Mouse (Mus musculus): Measurements from ENCODE around the gene Spop. TPM values are rescaled to one million over a fixed set of nuclear protein-coding genes. Genes with fewer than 3 reads are reported as not detected.

Gene Spop
- polyA plus RNA-seq, 1 experiment = 31.4 TPM

DNA sequence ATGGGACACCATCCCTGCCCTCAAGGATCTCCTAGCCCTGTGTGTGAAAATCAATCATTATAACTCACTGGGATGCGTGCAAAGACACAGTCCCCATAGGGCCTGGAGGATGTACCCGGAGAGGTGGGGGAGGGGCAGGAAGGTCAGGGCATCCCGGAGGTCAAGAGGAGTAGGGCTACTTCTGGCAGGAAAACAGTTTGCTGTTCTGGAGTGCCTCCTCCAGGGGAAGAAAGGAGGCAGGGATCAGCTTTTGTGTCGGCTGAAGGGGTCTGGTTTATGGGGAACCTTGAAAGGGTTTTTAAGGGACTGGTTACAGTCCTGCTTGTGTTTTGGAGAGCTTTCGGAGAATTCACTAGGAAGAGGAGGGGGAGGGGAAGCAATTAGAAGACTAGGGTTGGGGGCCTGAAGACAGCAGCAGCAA lies 102.6 kb downstream of the Spop start:
- H3K4me1 ChIP-seq (ENCODE audit: control insufficient read depth, insufficient read depth, insufficient read length) = peaks cover 13% of the 10 kb centered on the region
- no peak overlapping the region for H3K27ac ChIP-seq (ENCODE audit: insufficient read depth, low read length)
- H3K27me3 ChIP-seq (ENCODE audit: control insufficient read depth, insufficient read depth, low read length) = peaks cover 22% of the 10 kb centered on the region
- WGBS = 35% methylated on average over 5 of the region's 5 CpGs
- H3K36me3 ChIP-seq (ENCODE audit: control insufficient read depth, insufficient read depth, low read length) = no peaks in the 10 kb centered on the region
- TF ChIP-seq CTCF (IDR thresholded peaks at IDR 0.05; ENCODE audit: extremely low read depth, insufficient read depth, insufficient read length, insufficient replicate concordance) = no peak
- no peak for TF ChIP-seq POLR2A (IDR thresholded peaks at IDR 0.05; ENCODE audit: low read depth, low read length)
- DNase-seq (ENCODE audit: low read depth in 1 of 2, low spot score in 2 of 2) = no peak
- H3K4me3 ChIP-seq (ENCODE audit: extremely low read depth, insufficient read depth, insufficient read length) = no peak overlapping the region

- peaks cover 15% of the 10 kb centered on the region for H3K4me1 ChIP-seq (ENCODE audit: control insufficient read depth, insufficient read depth, insufficient read length)
- DNase-seq (ENCODE audit: low read depth in 1 of 2, low spot score in 2 of 2) = no peak
- 73% methylated on average over 6 of the region's 6 CpGs for WGBS
- H3K4me3 ChIP-seq (ENCODE audit: extremely low read depth, insufficient read depth, insufficient read length) = no peak overlapping the region
- no peak overlapping the region for H3K27ac ChIP-seq (ENCODE audit: insufficient read depth, low read length)
- TF ChIP-seq POLR2A (IDR thresholded peaks at IDR 0.05; ENCODE audit: low read depth, low read length) (no peak), CTCF (IDR thresholded peaks at IDR 0.05; ENCODE audit: extremely low read depth, insufficient read depth, insufficient read length, insufficient replicate concordance) (no peak)
- H3K36me3 ChIP-seq (ENCODE audit: control insufficient read depth, insufficient read depth, low read length) = no peaks in the 10 kb centered on the region
- peaks cover 21% of the 10 kb centered on the region for H3K27me3 ChIP-seq (ENCODE audit: control insufficient read depth, insufficient read depth, low read length)
Observed at GRCm38 (mm10) chr11:95517162-95517561, 103.3 kb downstream of the Spop start.

- DNase-seq (ENCODE audit: low read depth in 1 of 2, low spot score in 2 of 2) = no peak
- TF ChIP-seq POLR2A (IDR thresholded peaks at IDR 0.05; ENCODE audit: low read depth, low read length) (no peak), CTCF (IDR thresholded peaks at IDR 0.05; ENCODE audit: extremely low read depth, insufficient read depth, insufficient read length, insufficient replicate concordance) (no peak)
- Histone ChIP-seq H3K4me1 (ENCODE audit: control insufficient read depth, insufficient read depth, insufficient read length) (peaks cover 7% of the 10 kb centered on the region; the same call in 1 of the 2 replicates), H3K27ac (ENCODE audit: insufficient read depth, low read length) (no peak overlapping the region), H3K27me3 (ENCODE audit: control insufficient read depth, insufficient read depth, low read length) (peaks cover 9% of the 10 kb centered on the region), H3K4me3 (ENCODE audit: extremely low read depth, insufficient read depth, insufficient read length) (no peak overlapping the region), H3K36me3 (ENCODE audit: control insufficient read depth, insufficient read depth, low read length) (no peaks in the 10 kb centered on the region)
- 85% methylated on average over 10 of the region's 10 CpGs for WGBS
Observed at GRCm38 (mm10) chr11:95519299-95519698, 105.4 kb downstream of the Spop start.

DNA sequence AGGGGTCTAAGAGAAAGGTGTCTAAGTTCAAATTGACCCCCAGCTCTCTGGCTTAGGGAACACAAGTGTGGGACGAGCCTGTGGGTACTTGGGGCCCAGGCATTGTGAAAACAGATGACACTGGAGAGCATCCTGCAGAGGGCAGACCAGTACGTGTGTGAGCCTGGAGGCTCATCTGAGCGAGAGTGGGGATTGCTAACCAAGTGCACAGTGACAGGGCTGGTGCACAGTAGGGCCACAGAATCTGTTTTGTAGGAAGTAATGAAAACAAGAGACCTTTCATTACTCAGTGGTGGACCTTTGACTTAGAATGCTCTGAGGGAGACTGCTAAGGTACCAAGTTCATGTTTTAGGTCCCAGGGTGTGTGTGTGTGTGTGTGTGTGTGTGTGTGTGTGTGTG lies 106.1 kb downstream of the Spop start:
- 0 out of 2 replicates have a peak, but pooled peaks cover 4% of the 10 kb centered on the region for H3K4me1 ChIP-seq (ENCODE audit: control insufficient read depth, insufficient read depth, insufficient read length)
- H3K36me3 ChIP-seq (ENCODE audit: control insufficient read depth, insufficient read depth, low read length) = no peaks in the 10 kb centered on the region
- H3K4me3 ChIP-seq (ENCODE audit: extremely low read depth, insufficient read depth, insufficient read length) = no peak overlapping the region
- TF ChIP-seq CTCF (IDR thresholded peaks at IDR 0.05; ENCODE audit: extremely low read depth, insufficient read depth, insufficient read length, insufficient replicate concordance) (no peak), POLR2A (IDR thresholded peaks at IDR 0.05; ENCODE audit: low read depth, low read length) (no peak)
- H3K27me3 ChIP-seq (ENCODE audit: control insufficient read depth, insufficient read depth, low read length) = peaks cover 5% of the 10 kb centered on the region
- no peak overlapping the region for H3K27ac ChIP-seq (ENCODE audit: insufficient read depth, low read length)
- WGBS = 60% methylated on average over 3 of the region's 3 CpGs
- no peak for DNase-seq (ENCODE audit: low read depth in 1 of 2, low spot score in 2 of 2)

GRCm38 (mm10) chr11:95520456-95521072 lies 106.7 kb downstream of the Spop start:
- WGBS = 5% methylated on average over 27 of the region's 27 CpGs
- Histone ChIP-seq H3K36me3 (ENCODE audit: control insufficient read depth, insufficient read depth, low read length) (no peaks in the 10 kb centered on the region), H3K4me1 (ENCODE audit: control insufficient read depth, insufficient read depth, insufficient read length) (0 out of 2 replicates have a peak, but pooled peaks cover 4% of the 10 kb centered on the region), H3K4me3 (ENCODE audit: extremely low read depth, insufficient read depth, insufficient read length) (peak overlapping the region; percentile 15; the same call in 1 of the 2 replicates), H3K27me3 (ENCODE audit: control insufficient read depth, insufficient read depth, low read length) (peaks cover 2% of the 10 kb centered on the region; the same call in 1 of the 2 replicates), H3K27ac (ENCODE audit: insufficient read depth, low read length) (no peak overlapping the region)
- peak; percentile 66 to 79 for DNase-seq (ENCODE audit: low read depth in 1 of 2, low spot score in 2 of 2)
- TF ChIP-seq POLR2A (IDR thresholded peaks at IDR 0.05; ENCODE audit: low read depth, low read length) (no peak), CTCF (IDR thresholded peaks at IDR 0.05; ENCODE audit: extremely low read depth, insufficient read depth, insufficient read length, insufficient replicate concordance) (peak; percentile 98)

GRCm38 (mm10) chr11:95521563-95521962 lies 107.7 kb downstream of the Spop start:
- Histone ChIP-seq H3K27me3 (ENCODE audit: control insufficient read depth, insufficient read depth, low read length) (no peaks in the 10 kb centered on the region), H3K4me1 (ENCODE audit: control insufficient read depth, insufficient read depth, insufficient read length) (0 out of 2 replicates have a peak, but pooled peaks cover 4% of the 10 kb centered on the region), H3K36me3 (ENCODE audit: control insufficient read depth, insufficient read depth, low read length) (no peaks in the 10 kb centered on the region), H3K4me3 (ENCODE audit: extremely low read depth, insufficient read depth, insufficient read length) (no peak overlapping the region), H3K27ac (ENCODE audit: insufficient read depth, low read length) (no peak overlapping the region)
- WGBS = 2% methylated on average over 13 of the region's 13 CpGs
- TF ChIP-seq CTCF (IDR thresholded peaks at IDR 0.05; ENCODE audit: extremely low read depth, insufficient read depth, insufficient read length, insufficient replicate concordance) (peak; percentile 84), POLR2A (IDR thresholded peaks at IDR 0.05; ENCODE audit: low read depth, low read length) (no peak)
- DNase-seq (ENCODE audit: low read depth in 1 of 2, low spot score in 2 of 2) = peak; percentile 35 to 54

DNA sequence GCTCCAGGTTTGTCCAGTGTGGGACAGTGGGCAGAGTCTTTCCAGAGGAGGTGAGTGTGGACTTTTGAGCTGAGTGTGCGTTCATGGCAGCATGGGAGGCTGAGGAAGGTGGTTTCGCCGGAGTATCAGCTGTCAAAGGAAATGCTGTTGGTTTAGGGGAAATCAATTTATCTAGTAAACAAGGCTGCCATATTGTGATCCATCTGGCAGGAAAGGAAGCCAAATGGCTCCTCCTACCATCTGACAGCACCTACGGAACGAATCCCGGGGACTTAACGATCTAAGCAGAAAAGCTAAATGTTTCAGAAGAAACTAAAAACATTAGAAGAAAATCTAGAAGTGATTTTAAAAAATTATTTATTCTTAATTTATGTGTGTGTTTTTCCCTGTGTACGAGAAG lies 113.4 kb downstream of the Spop start:
- Histone ChIP-seq H3K4me1 (ENCODE audit: control insufficient read depth, insufficient read depth, insufficient read length) (no peaks in the 10 kb centered on the region), H3K4me3 (ENCODE audit: extremely low read depth, insufficient read depth, insufficient read length) (no peak overlapping the region), H3K27ac (ENCODE audit: insufficient read depth, low read length) (no peak overlapping the region), H3K36me3 (ENCODE audit: control insufficient read depth, insufficient read depth, low read length) (no peaks in the 10 kb centered on the region), H3K27me3 (ENCODE audit: control insufficient read depth, insufficient read depth, low read length) (no peaks in the 10 kb centered on the region)
- 84% methylated on average over 8 of the region's 8 CpGs for WGBS
- no peak for TF ChIP-seq CTCF (IDR thresholded peaks at IDR 0.05; ENCODE audit: extremely low read depth, insufficient read depth, insufficient read length, insufficient replicate concordance)
- TF ChIP-seq POLR2A (IDR thresholded peaks at IDR 0.05; ENCODE audit: low read depth, low read length) = no peak
- no peak for DNase-seq (ENCODE audit: low read depth in 1 of 2, low spot score in 2 of 2)

Data from spleen, adult 2 months (tissue).